Mouse (Mus musculus): ENCODE measurements around the gene Fam69b.

DNA sequence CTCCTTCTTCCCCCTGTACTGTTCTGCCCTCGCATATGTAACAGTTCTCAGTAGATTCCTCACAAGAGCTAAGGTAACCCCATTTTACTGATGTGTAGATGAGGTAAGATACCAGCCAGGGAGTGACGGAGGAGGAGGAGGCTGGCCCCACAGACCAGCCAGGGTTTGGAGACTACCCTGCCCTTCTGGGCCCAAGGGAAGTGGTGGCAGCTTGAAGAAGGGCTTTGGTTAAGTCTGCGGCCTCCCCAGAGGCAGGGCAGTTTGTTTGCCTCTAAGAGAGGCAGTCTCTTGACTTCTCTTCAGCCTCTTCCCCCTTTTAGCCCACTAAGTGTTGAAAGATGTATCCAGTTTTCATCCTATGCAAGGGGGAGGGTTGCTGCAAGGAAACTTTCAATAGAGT, 21.7 kb upstream of the Fam69b start:
- no peak for TF ChIP-seq POLR2A (IDR thresholded peaks at IDR 0.05; ENCODE audit: low read depth, low read length)
- no peak for TF ChIP-seq CTCF (conservative IDR thresholded peaks at IDR 0.05; ENCODE audit: insufficient read depth, insufficient read length, low read depth, low read length)

Data from kidney, adult 2 months (tissue).